Mouse (Mus musculus): Measurements from ENCODE around the gene Pex13.
"Not testable (repeated sequence)": the region's sequence is repeated elsewhere in the genome, so short reads cannot be mapped to it uniquely, and the experiment has no call there.

Gene Pex13

DNA sequence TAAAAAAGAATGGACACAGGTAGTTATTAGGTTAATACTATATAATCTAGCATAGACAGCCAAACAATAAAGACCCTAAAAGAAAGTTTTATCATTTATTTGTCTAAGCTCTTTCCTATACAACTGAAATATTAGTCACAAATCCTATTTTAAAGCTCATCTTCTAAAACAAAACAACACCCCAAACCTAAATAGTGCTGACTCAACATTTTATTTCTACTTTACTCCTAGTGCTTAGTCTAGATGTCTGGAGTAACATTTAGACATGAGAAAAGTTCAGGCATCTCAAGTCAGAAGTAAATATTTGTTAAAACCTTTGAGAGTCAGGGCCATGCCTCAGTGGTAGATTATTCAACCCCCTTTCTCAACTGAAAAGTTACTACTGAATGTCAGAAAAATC lies 18.3 kb downstream of the Pex13 start:
- no peak for DNase-seq (ENCODE audit: low spot score in 2 of 2)

DNA sequence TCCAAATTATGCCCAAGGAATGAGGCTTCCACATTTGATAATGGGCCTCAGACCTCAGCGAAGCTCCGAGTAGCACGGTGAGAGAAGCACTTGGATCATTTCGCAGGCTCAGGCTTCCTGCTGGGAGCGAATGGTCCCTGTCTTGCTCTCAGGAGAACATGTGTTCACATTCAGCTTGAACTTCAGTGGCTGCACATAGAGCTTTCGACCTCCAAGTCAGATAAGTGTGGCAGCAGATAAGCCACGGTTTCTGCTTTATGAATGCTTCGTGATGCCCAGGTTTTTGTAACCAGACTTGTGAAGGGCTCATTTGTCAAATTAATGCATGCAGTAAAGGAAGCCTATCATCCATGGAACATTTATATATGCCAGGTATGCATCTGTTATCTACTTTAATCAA lies 31.2 kb downstream of the Pex13 start:
- DNase-seq (ENCODE audit: low spot score in 2 of 2) = peak in 1 of 2 experiments; percentile 26

DNA sequence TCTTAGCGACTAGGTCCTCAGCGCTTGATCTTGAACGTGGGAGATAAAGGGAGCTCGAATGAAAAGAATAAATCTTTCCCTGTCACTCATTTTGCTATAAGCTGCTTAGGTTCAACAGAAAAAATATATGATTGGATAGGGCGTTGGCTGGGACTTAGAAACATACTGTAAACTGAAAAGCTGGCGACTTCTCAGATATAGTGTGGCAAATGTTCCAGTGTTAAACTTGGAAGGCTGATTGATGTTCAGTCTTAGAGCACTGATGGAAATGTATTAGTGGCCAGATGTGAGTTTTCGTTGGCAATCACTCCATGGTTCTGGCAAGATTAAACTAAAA lies 31.9 kb downstream of the Pex13 start:
- DNase-seq (ENCODE audit: low spot score in 2 of 2) = no peak

DNA sequence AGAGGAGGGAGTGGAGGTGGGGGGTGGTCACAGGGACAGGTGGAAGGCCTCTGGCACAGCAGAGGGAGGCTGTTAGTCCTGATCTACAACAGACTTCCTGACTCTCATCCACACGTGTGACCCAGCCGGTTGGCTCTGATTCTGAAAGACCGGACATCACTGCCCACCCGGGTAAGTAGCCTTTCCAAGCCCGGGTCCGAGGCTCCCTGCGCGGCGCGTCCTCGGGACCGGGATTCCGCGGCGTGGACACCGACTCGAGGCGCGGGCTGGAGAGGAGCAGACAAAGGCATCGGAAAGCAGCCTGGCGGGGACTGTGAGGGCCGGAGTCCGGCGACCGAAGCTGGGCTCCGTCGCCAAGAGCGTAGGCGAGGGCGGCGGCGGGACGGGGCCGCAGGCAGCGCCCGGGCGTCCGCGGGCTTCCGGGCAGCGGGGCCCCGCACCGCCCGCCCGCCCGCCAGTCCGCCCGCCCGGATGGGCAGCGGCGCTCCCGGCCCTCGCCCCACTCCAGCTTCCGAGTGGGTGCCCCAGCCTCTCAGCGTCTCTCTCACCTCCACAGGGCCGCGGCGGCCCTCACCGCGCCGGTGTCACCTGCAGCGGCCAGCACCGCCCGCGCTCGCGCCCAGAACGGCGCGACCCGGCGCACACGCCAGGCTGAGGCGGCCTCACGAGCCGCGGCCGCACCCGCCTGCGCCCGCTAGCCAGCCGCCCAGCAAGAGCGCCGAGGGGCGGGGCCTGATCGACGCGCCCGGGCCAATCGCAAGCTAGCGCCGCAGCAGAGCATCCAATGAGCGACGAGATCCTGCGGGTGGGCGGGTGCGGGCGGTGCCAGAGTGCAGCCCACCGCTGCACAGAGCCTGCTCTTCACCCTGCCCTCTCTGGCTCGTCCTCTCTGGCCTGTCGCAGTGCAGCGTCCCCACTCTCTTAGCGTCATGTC lies 32.5 kb downstream of the Pex13 start, which contains the start of gene 0610010F05Rik:
TSS of gene 0610010F05Rik (minus strand) at position 695 of the 934 bp plus-strand sequence.
- DNase-seq (ENCODE audit: low spot score in 2 of 2) = peak; percentile 91 to 92

DNA sequence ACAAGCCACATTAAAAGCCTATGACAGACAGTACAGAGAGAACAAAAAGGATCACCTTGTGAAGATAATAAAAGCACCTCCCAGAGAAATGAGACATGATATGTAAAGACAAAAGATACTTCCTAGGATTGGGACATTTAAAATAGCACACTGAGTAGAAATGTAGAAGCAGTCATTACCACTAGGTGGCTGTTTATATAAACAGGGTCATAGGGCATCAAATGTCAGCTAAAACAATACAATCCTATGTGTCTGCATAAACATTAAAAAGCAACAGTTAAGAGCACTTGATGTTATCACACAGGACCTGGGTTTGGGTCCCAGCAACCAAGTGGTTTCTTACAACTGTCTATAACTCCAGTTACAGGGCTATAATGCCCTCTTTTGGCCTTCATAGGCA lies 35.1 kb downstream of the Pex13 start:
- DNase-seq (ENCODE audit: low spot score in 2 of 2) = no peak

DNA sequence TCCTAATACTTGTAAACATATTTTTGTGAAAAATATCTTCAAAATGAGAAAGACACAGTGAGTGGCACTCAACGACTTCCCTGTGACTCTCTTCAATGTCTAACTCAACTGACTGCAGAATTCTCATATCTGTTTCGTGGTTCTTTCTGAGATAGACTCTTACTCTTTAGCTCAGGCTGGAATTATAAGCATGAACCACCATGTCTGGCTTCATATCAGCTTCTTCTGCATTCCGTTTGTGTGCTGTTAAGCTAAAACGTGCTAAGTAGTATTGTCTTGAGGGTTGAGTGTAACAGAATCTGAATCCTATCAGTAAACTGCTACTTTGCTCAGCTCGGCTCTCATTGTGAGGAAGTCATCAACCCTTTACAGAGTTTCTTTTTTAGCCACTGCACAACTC lies 46.8 kb downstream of the Pex13 start:
- no peak for DNase-seq (ENCODE audit: low spot score in 2 of 2)

DNA sequence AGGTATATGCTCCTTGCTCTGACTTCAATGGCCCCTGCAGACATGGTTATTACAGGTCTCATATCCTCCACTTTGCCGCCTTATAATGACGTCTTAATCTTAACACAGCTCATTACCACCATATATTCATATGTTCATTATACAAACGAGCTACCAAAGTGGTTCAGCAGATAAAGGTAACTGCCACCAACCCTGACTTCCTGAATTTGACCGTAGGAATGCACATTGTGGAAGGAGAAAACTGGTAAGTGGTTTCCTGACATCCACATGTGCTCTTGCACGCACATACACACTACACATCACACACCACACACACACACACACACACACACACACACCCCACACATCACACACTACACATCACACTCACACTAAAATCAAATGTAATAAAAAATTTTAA lies 51.2 kb downstream of the Pex13 start:
- no peak for DNase-seq (ENCODE audit: low spot score in 2 of 2)

DNA sequence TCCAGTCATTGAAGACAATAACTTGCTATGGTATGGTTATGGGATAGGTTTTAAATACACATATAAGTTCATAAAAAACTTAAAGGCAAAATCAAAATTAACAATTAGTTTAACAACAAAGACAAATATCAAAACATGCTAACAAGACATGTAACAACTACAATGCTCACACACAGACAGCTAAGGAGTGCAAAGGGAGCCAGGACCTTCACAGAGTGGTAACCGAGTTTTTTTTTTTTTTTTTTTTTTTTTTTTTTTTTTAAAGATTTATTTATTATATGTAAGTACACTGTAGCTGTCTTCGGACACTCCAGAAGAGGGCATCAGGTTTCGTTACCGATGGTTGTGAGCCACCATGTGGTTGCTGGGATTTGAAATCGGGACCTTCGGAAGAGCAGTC lies 58.5 kb downstream of the Pex13 start:
- DNase-seq (ENCODE audit: low spot score in 2 of 2) = not testable (repeated sequence)
